Mouse (Mus musculus) forebrain, embryonic 12.5 days (tissue): ENCODE data around the gene Pdha2. TPM values are rescaled to one million over a fixed set of nuclear protein-coding genes. Genes with fewer than 3 reads are reported as not detected.

Source experiments
- ATAC-seq: fragments of 200-750 bp; cut with Nextera tagmentation; 2 replicates; pipeline ENCODE4 v1.8.0; 2017; ENCODE audit warnings: moderate TSS enrichment; ENCODE audit not compliant: low FRiP score
- H3K27ac ChIP-seq: fragments of 300-500 bp; sonication (generic); 2 replicates; pipeline ENCODE4 v1.5.1; 2016; ENCODE audit warnings: mild to moderate bottlenecking
- H3K27me3 ChIP-seq: fragments of 300-500 bp; sonication (generic); 2 replicates; pipeline ENCODE4 v1.6.1; 2016; ENCODE audit warnings: mild to moderate bottlenecking
- H3K36me3 ChIP-seq: fragments of 300-500 bp; sonication (generic); replicated peaks from 2 replicates; pipeline ENCODE4 v1.6.1; 2016; ENCODE audit warnings: mild to moderate bottlenecking
- H3K4me1 ChIP-seq: fragments of 300-500 bp; sonication (generic); 2 replicates; pipeline ENCODE4 v1.6.1; 2016
- H3K4me2 ChIP-seq: fragments of 300-500 bp; sonication (generic); 2 replicates; pipeline ENCODE4 v1.6.1; 2016; ENCODE audit warnings: mild to moderate bottlenecking, moderate library complexity
- H3K4me3 ChIP-seq: fragments of 300-500 bp; sonication (generic); replicated peaks from 2 replicates; pipeline ENCODE4 v1.5.1; 2016; ENCODE audit warnings: mild to moderate bottlenecking
- H3K9ac ChIP-seq: fragments of 300-500 bp; sonication (generic); 2 replicates; pipeline ENCODE4 v1.6.1; 2016; ENCODE audit warnings: mild to moderate bottlenecking
- H3K9me3 ChIP-seq: fragments of 300-500 bp; sonication (generic); 2 replicates; pipeline ENCODE4 v1.6.1; 2016
- WGBS: fragments of 180-500 bp; shearing (Covaris S2); methylation state at CpG from one replicate; pipeline ENCODE4 v1.1.7; 2016; 5-methylcytosine and 5-hydroxymethylcytosine counted together
- polyA plus RNA-seq: library from polyadenylated mRNA; unstranded; fragments of >200 nt; fragmentation: Nextera tagmentation; extraction: Ambion mirVana; gene quantifications from 2 replicates; pipeline ENCODE4 v1.2.1, GENCODE M21; 2016

Gene Pdha2
- not detected in 2 replicates for polyA plus RNA-seq

- H3K4me1 ChIP-seq, result no peaks in the 10 kb centered on the region
- no peak for ATAC-seq
- H3K4me3 ChIP-seq, result no peak within 1 kb of the TSS
- H3K9me3 ChIP-seq, result 0 out of 2 replicates have a peak, but pooled peaks cover 9% of the 10 kb centered on the region
- H3K27me3 ChIP-seq, result no peaks in the 10 kb centered on the region
- no peak within 1 kb of the TSS for H3K4me2 ChIP-seq
- no peak within 1 kb of the TSS for H3K9ac ChIP-seq
- 94% methylated on average over 5 of the region's 5 CpGs for WGBS
- no peaks in the 10 kb centered on the region for H3K36me3 ChIP-seq
- H3K27ac ChIP-seq, result no peak within 1 kb of the TSS
These were observed at the start of gene Pdha2 for GRCm38 (mm10) chr3:141212255-141212654. Pdha2 (minus strand) TSS chr3:141212355.

GRCm38 (mm10) chr3:141260518-141260917 lies 48.4 kb upstream of the Pdha2 start:
- H3K27ac ChIP-seq, result no peak overlapping the region
- WGBS, result 91% methylated on average over 1 of the region's 1 CpGs
- H3K4me1 ChIP-seq, result no peaks in the 10 kb centered on the region
- H3K36me3 ChIP-seq, result no peaks in the 10 kb centered on the region
- no peak overlapping the region for H3K4me2 ChIP-seq
- H3K9me3 ChIP-seq, result no peaks in the 10 kb centered on the region
- H3K27me3 ChIP-seq, result no peaks in the 10 kb centered on the region
- ATAC-seq, result no peak
- H3K9ac ChIP-seq, result no peak overlapping the region
- no peak overlapping the region for H3K4me3 ChIP-seq

- Histone ChIP-seq H3K9ac (no peak overlapping the region), H3K27me3 (no peaks in the 10 kb centered on the region), H3K9me3 (no peaks in the 10 kb centered on the region), H3K4me2 (no peak overlapping the region), H3K36me3 (no peaks in the 10 kb centered on the region), H3K4me1 (no peaks in the 10 kb centered on the region), H3K4me3 (no peak overlapping the region), H3K27ac (no peak overlapping the region)
- 82% methylated on average over 1 of the region's 1 CpGs for WGBS
- ATAC-seq, result no peak
These were observed 39.3 kb upstream of the Pdha2 start for GRCm38 (mm10) chr3:141251440-141251839.

GRCm38 (mm10) chr3:141244725-141245298 lies 32.7 kb upstream of the Pdha2 start:
- no peaks in the 10 kb centered on the region for H3K27me3 ChIP-seq
- H3K4me2 ChIP-seq, result no peak overlapping the region
- ATAC-seq, result 0 out of 2 replicates have a peak, but pooled peaks have one; percentile 20
- H3K4me3 ChIP-seq, result no peak overlapping the region
- 36% methylated on average over 5 of the region's 5 CpGs for WGBS
- no peak overlapping the region for H3K27ac ChIP-seq
- no peaks in the 10 kb centered on the region for H3K36me3 ChIP-seq
- H3K9ac ChIP-seq, result no peak overlapping the region
- H3K9me3 ChIP-seq, result no peaks in the 10 kb centered on the region
- no peaks in the 10 kb centered on the region for H3K4me1 ChIP-seq

GRCm38 (mm10) chr3:141238071-141238470 lies 25.9 kb upstream of the Pdha2 start:
- Histone ChIP-seq H3K27me3 (no peaks in the 10 kb centered on the region), H3K4me2 (no peak overlapping the region), H3K4me3 (no peak overlapping the region), H3K9me3 (no peaks in the 10 kb centered on the region), H3K36me3 (no peaks in the 10 kb centered on the region), H3K4me1 (no peaks in the 10 kb centered on the region), H3K9ac (no peak overlapping the region), H3K27ac (no peak overlapping the region)
- no peak for ATAC-seq
- 81% methylated on average over 2 of the region's 2 CpGs for WGBS

- no peak overlapping the region for H3K9ac ChIP-seq
- no peaks in the 10 kb centered on the region for H3K27me3 ChIP-seq
- no peak overlapping the region for H3K27ac ChIP-seq
- 64% methylated on average over 2 of the region's 2 CpGs for WGBS
- H3K9me3 ChIP-seq, result no peaks in the 10 kb centered on the region
- no peak overlapping the region for H3K4me3 ChIP-seq
- no peak for ATAC-seq
- H3K36me3 ChIP-seq, result no peaks in the 10 kb centered on the region
- no peaks in the 10 kb centered on the region for H3K4me1 ChIP-seq
- H3K4me2 ChIP-seq, result no peak overlapping the region
These were observed 17.0 kb upstream of the Pdha2 start for GRCm38 (mm10) chr3:141229148-141229547.

- H3K4me2 ChIP-seq, result no peak overlapping the region
- no peaks in the 10 kb centered on the region for H3K27me3 ChIP-seq
- ATAC-seq, result no peak
- 69% methylated on average over 1 of the region's 1 CpGs for WGBS
- no peak overlapping the region for H3K9ac ChIP-seq
- no peak overlapping the region for H3K4me3 ChIP-seq
- H3K27ac ChIP-seq, result no peak overlapping the region
- H3K9me3 ChIP-seq, result no peaks in the 10 kb centered on the region
- H3K4me1 ChIP-seq, result no peaks in the 10 kb centered on the region
- no peaks in the 10 kb centered on the region for H3K36me3 ChIP-seq
These were observed 10.2 kb upstream of the Pdha2 start for GRCm38 (mm10) chr3:141222339-141222738.

- 80% methylated on average over 2 of the region's 2 CpGs for WGBS
- Histone ChIP-seq H3K27me3 (no peaks in the 10 kb centered on the region), H3K9ac (no peak overlapping the region), H3K36me3 (no peaks in the 10 kb centered on the region), H3K4me2 (no peak overlapping the region), H3K4me1 (no peaks in the 10 kb centered on the region), H3K9me3 (no peaks in the 10 kb centered on the region), H3K4me3 (no peak overlapping the region), H3K27ac (no peak overlapping the region)
- ATAC-seq, result no peak
These were observed 6.4 kb upstream of the Pdha2 start for GRCm38 (mm10) chr3:141218561-141218960.

- Histone ChIP-seq H3K4me1 (no peaks in the 10 kb centered on the region), H3K9me3 (no peaks in the 10 kb centered on the region), H3K9ac (no peak overlapping the region), H3K4me3 (no peak overlapping the region), H3K4me2 (no peak overlapping the region), H3K27me3 (no peaks in the 10 kb centered on the region), H3K36me3 (no peaks in the 10 kb centered on the region), H3K27ac (no peak overlapping the region)
- ATAC-seq, result no peak
These were observed 4.8 kb upstream of the Pdha2 start for GRCm38 (mm10) chr3:141216999-141217398.

- no peak for ATAC-seq
- no peaks in the 10 kb centered on the region for H3K4me1 ChIP-seq
- no peak overlapping the region for H3K9ac ChIP-seq
- WGBS, result 69% methylated on average over 6 of the region's 6 CpGs
- H3K27me3 ChIP-seq, result no peaks in the 10 kb centered on the region
- H3K9me3 ChIP-seq, result 0 out of 2 replicates have a peak, but pooled peaks cover 5% of the 10 kb centered on the region
- no peak overlapping the region for H3K4me3 ChIP-seq
- no peaks in the 10 kb centered on the region for H3K36me3 ChIP-seq
- no peak overlapping the region for H3K4me2 ChIP-seq
- H3K27ac ChIP-seq, result no peak overlapping the region
These were observed 4.1 kb upstream of the Pdha2 start for GRCm38 (mm10) chr3:141216237-141216636.

- WGBS, result 76% methylated on average over 2 of the region's 2 CpGs
- Histone ChIP-seq H3K9me3 (0 out of 2 replicates have a peak, but pooled peaks cover 9% of the 10 kb centered on the region), H3K4me2 (no peak overlapping the region), H3K9ac (no peak overlapping the region), H3K27me3 (no peaks in the 10 kb centered on the region), H3K4me3 (no peak overlapping the region), H3K27ac (no peak overlapping the region), H3K4me1 (no peaks in the 10 kb centered on the region), H3K36me3 (no peaks in the 10 kb centered on the region)
- 0 out of 2 replicates have a peak, but pooled peaks have one; percentile 20 for ATAC-seq
These were observed 2.6 kb upstream of the Pdha2 start for GRCm38 (mm10) chr3:141214789-141215188.

GRCm38 (mm10) chr3:141214197-141214596 lies 2.0 kb upstream of the Pdha2 start:
- Histone ChIP-seq H3K4me2 (no peak overlapping the region), H3K4me3 (no peak overlapping the region)
- no peak for ATAC-seq

GRCm38 (mm10) chr3:141211644-141212043 lies 511 bp downstream of the Pdha2 start:
- Histone ChIP-seq H3K4me2 (no peak overlapping the region), H3K27me3 (no peaks in the 10 kb centered on the region), H3K9me3 (0 out of 2 replicates have a peak, but pooled peaks cover 9% of the 10 kb centered on the region), H3K27ac (no peak overlapping the region), H3K4me3 (no peak overlapping the region), H3K4me1 (no peaks in the 10 kb centered on the region), H3K9ac (no peak overlapping the region), H3K36me3 (no peaks in the 10 kb centered on the region)
- ATAC-seq, result no peak
- WGBS, result 97% methylated on average over 17 of the region's 17 CpGs

More at GRCm38 (mm10) chr3:141214197-141214596, 2.0 kb upstream of the Pdha2 start:
- no peaks in the 10 kb centered on the region for H3K36me3 ChIP-seq
- no peak overlapping the region for H3K27ac ChIP-seq
- 0 out of 2 replicates have a peak, but pooled peaks cover 9% of the 10 kb centered on the region for H3K9me3 ChIP-seq
- no peaks in the 10 kb centered on the region for H3K27me3 ChIP-seq
- H3K4me1 ChIP-seq, result no peaks in the 10 kb centered on the region
- H3K9ac ChIP-seq, result no peak overlapping the region
